Mouse (Mus musculus): ENCODE measurements at regions not wholly inside any gene's neighbourhood (a gene's known extent, or its start where the extent isn't known, plus 50 kb on each side); places are given as distances from the start of the nearest gene placed in this dataset.

DNA sequence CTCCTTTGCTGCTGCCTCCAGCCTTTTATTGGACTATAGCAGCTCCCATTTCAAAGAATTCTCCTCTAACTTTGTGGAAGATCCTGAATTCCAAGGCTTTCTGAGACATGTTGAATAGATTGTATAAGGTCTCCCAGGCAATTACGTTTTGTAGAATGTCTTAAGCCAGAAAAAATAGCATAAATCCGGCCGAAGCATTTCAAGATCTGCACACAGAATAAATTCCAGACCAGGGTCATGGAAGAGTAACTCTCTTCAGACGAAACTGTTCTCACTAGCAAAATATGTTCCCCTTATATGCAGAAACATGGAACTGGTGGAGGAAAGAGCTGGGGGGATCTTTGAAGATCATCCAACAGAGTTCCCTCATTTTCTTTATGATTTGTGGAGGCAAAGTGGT is 259.5 kb downstream of the Pmp22 start:
- no peak for DNase-seq
- intact Hi-C loops (cut with DNase I) = no loop called here

DNA sequence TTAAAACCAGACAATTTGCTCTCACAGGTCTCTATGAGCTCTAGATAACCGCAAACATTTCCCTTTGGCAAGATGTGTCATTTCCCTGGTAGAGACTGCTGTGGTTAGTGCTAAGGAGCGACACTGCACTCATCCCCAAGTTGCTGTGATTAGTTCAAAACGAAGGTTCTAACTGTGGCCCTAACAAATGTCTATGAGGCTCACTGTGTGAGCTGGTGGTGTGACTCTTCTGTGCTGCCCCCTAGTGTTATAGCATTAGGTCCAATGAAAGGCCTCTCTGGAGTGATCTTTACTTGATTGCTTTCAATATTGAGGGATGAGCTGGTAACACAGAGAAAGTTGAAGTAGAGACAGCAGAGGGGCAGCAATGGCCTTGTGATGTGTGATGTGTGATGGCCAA is 262.7 kb downstream of the Pmp22 start:
- intact Hi-C loops (cut with DNase I) = loop anchor here (2.0 kb wide), 2 partner anchors 127 to 179 kb away; no protein-coding TSS in a partner anchor
- no peak for DNase-seq

DNA sequence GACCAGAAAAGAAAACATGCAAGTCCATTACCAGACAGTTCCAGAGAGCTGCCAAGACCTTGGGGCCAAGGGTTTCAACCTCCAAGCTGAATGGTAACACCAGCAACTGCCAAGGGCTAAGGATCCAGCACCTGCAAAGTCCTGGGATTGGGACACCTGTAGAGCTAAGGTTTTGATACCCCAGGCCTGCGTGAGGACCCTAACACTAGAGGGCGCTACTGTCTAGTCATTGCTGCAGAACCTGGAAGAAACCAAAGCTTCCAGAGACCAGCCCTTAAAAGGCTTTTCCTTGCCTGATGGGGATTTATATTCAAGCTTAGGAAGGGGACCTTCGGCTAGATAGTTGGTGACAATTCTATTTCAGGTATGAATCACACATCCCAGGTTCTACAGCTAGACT is 263.6 kb downstream of the Pmp22 start:
- intact Hi-C loops (cut with DNase I) = no loop called here
- DNase-seq = no peak

DNA sequence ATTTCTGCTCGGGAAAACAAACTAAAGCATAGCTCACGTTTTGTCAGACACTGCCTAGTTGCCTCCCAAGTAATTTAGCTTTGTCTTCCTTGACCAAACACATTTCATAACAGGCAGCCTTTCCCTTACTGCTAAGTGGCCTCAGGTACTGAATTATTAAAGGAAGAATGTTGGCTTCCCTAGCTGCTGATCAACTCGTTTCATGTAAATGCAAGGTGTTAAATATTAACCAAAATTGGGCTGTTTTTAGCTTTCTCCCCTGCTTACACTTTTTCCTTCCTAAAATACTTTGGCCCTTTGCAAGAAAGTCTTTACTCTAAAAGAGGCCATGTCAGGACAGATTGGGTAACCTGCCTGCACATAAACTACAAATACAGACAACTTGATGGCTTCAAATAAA is 265.4 kb downstream of the Pmp22 start:
- DNase-seq = no peak
- intact Hi-C loops (cut with DNase I) = no loop called here

DNA sequence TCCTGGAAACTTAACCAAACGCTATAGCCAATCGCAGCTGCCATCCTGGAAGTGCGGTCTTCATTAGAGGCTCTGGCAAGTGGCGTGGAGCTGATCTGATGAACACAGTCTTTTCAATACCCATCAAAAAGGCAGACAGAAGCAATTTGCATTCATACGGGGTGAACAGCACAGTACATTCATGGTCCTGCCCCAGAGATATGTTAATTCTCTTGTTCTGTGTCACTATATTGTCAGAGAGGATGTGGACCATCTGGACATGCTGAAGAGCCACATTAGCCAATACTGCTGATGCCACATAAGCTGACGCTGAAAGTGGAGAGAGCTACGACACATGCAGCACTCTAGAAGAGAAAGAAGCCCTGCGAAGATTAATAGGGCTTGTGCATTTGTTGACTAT is 267.6 kb downstream of the Pmp22 start:
- intact Hi-C loops (cut with DNase I) = no loop called here

DNA sequence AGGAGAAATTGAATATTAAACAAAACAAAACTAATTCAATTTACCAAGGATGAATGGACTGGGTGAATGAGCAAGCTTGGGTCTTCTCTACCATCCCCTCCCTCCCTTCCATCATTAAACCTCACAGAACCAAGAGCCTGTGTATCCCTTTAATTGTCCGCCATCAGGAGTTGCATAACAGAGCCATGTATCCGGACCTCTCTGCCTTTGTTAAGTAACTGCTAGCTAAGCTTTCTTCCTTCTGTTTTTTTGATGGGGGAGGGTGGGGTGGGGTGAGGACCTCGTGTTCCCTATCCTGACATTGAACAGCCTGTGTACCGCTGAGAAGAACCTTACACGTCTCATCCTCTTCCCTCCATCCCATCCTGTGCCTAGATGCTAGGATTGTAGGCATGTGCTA is 274.0 kb downstream of the Pmp22 start:
- intact Hi-C loops (cut with DNase I) = loop anchor here (5.0 kb wide), 1 partner anchor 1040 kb away; no protein-coding TSS in a partner anchor
- no peak for DNase-seq

More for the DNA sequence above, 267.6 kb downstream of the Pmp22 start:
- DNase-seq = no peak

DNA sequence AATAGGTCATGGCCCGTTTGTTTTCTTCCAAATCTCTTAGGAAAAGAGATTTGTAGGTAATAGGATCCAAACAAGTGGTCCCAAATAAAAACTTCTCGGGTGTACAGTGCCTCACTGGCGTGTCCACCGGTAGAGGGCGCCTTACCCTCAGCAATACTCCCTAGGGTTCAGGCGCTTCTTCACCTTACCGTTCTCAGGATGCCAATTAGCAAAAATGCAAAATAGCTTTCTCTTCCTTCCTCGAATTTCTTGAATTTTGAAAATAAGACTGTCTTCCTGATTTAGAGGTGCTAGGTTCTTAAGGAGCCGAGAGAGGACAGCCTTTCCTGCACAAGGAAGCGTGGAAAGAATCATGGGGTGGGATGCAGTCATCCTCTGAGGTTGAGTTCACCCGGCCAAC is 275.9 kb downstream of the Pmp22 start:
- intact Hi-C loops (cut with DNase I) = loop anchor here (1.0 to 5.0 kb wide), 4 partner anchors 1038 to 1564 kb away; no protein-coding TSS in a partner anchor

DNA sequence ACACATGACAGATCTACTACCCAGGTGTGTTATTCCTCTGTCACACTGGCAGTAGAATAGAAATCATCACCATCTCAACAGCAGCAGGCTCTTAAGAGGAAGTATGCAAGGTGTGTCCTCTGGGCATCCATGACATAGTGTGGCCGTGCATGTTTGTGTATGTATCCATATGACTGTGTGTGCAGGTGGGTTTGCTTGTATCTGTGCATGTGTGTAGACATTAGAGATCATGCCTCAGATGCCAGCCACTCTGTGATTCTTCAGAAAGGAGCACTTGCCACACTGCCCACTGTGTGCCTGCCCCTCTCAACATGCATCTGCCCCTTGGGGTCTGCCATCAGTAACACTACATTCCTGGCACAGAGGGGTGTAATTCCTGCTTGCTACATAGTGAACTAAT is 280.6 kb downstream of the Pmp22 start:
- no peak for DNase-seq
- intact Hi-C loops (cut with DNase I) = loop anchor here (5.0 kb wide), 1 partner anchor 1308 kb away; no protein-coding TSS in a partner anchor

More for the DNA sequence above, 275.9 kb downstream of the Pmp22 start:
- peak; percentile 65 to 77 for DNase-seq

DNA sequence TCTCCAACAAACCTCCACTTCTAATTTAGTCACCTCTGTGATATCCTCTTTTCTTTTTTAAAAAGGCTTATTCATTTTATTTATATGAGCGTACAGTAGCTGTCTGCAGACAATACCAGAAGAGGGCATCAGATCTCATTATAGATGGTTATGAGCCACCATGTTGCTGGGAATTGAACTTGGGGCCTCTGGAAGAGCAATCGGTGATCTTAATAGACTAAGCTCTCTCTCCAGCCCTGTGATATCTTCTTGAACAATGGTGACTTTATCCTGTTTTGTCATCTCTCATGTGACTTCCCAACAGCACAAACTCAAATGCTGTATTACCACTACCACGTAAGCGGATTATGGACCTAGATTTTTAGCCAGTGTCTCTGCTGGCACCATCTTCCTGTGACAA is 282.1 kb downstream of the Pmp22 start:
- no peak for DNase-seq
- intact Hi-C loops (cut with DNase I) = no loop called here

DNA sequence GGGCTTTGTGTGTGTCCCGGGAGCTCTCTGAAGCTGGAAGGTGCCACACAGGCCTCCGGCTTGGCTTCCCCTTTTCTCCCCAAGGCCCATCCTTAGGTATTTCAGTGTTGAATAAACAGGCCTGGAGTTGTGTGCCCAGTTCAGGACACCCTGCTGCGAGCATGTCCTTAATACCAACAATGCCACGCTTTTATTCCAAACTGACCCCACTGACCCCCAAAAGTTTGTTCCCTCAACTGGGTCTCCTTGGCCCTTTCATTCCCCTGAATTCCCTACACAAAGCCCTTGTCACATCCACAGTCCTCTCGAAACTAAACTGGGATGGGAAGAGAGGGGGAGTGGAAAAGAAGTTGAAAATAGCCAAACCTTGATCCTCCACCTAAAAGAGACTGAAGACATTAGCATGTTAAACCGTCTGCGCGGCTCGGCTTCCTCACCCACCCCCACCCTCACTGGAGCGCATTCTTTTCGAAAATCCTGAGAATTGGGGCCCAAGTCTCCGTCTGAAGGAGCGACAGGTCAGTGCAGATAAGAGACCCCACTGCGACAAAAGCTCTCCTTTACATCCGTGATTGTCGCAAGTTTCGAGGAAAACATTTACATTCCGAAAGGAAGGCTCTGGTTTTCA is 283.7 kb downstream of the Pmp22 start:
- no peak for DNase-seq
- intact Hi-C loops (cut with DNase I) = no loop called here

DNA sequence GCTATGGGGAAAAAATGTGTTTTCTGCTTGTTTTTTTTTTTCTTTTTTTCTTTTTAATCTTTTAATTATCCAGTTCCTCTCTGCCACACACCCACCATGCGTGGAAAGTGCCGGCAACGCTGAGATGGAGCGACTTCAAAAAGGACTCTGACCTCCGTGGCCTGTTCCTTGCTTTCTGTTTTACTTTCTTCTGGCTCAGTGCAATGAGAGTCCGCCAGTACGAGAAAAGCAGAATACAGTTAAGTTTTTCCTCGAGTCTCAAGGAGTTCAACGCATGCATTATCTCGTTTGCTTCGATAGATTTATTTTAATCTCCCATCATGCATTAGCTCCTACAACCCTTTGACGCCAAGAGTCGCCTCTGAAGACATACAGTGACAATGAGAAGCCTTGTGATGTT is 284.3 kb downstream of the Pmp22 start:
- DNase-seq = no peak
- intact Hi-C loops (cut with DNase I) = no loop called here

DNA sequence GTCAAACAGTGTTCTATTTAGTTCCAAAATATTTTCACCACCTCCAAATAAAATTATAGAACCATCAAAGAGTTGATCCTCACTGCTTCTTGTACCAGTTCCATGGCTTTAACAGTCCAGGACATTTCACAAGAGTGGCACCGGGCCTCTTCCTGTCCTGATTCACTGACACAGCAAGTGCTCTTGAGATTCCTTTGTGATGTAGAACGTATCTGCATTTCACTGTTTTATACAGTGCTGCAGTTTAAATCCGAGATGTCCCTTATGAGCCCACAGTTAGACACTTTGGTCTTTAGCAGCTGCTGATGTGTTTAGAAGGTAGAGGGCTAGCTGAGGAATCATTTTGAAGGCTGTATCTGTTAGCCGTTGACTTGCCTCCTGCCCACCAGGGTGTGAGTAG is 284.8 kb downstream of the Pmp22 start:
- no peak for DNase-seq
- intact Hi-C loops (cut with DNase I) = no loop called here

DNA sequence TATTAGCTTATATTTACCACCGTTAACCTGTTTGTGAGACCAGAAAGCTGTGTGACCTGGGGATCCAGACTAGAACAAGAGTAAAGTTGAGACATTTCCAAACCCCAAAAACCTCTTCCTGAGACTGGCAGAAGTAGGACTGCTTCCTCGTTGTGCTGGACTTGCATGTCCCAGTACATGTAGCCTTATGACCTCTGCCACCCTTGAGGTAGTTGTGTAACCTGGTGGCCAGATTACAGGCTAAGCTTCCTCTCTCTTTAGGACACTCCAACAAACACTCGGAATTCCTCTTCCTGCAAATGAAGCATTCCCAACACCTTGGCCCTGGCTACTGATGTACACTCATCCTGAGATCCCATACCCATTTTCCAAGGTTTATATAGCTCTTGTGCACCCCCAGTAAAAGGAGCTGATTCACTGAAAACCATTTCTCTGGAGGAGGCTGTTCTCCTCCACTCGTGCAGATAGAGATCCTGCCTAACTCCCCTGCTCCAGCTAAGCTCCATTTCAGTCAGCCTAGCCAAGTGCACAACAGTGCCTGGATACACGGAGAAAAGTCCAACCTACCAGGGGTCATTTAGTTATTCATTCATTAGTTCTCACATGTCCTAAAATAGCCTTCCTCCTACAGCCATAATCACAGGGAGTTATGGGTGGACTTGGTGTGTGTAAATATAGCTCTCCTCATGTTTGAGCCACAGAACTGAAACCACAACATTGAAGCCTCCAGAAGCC is 289.4 kb downstream of the Pmp22 start:
- intact Hi-C loops (cut with DNase I) = no loop called here
- no peak for DNase-seq

DNA sequence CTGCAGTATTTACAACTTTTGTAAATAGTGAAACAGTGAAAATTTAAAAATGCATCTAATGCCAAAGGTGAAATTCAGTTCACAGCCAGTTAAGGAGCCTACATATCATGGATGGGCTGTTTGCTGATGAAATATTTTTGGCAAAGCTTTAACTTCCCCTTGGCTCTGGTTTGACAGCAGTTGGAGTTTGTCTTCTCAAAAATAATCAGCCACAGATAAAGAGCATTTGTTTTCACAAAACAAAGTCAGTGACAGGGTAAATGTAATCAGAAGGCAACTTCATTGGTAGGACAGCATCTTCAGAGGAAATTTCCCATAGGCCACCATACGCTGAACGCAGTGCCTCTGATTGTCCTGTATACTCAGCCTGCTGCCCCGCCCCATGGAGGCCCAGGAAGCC is 291.6 kb downstream of the Pmp22 start:
- intact Hi-C loops (cut with DNase I) = no loop called here
- DNase-seq = no peak

DNA sequence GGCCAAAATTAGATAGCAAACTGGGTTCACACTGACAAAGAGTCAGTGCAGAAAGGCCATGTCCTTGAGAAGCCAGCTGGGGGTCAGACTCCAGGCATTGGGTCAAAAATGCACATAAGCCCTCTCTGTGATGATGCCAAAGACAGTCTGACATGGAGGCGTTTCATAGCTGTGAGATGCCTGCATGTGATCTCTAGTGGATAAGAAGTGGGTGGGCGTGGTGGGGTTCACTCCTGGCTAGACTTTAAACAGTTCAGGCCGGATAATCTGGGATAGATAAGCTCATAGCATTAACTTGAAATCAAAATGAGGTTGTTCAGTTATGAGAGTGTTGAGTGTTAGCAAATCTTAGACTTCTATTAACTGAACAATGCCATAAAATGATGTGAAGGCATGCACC is 293.3 kb downstream of the Pmp22 start:
- intact Hi-C loops (cut with DNase I) = no loop called here
- DNase-seq = no peak

DNA sequence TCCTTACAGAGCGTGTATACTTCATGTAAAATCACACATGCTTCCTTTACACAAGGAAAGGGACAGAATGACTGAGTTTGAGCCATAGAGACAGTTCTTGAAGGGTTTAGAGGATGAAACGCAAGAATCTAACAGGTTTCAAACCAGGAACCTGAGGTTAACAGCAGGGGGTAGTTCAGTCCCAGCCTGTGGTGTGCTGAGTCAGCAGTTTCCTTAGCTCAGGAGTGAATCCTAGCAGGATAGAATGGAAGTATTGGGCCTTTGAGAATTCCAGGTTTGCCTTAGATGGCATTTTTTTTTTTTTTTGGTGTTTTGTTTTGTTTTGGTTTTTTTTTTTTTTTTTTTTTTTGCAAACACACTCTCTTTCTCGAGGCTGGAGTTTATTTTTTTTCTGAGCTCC is 295.5 kb downstream of the Pmp22 start:
- no peak for DNase-seq
- intact Hi-C loops (cut with DNase I) = no loop called here

DNA sequence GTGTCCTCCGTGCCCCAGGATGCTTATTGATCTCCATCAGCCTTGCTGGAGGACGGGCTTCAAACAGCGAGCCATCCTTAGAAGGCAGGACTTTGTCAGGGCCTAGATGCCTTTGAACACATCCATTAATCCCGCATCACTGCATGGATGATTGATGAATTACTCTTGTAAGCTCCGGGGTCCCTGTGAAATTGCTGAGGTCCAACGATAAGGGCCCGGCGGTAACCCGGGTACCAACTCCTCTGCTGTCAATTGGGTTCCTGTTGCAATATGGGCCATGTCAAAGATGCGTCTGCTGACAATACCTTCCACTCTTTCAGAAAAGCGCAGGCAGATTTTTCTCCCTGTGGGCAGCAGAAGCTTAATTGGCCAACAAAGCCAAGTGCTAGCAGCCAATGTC is 297.0 kb downstream of the Pmp22 start:
- intact Hi-C loops (cut with DNase I) = no loop called here

DNA sequence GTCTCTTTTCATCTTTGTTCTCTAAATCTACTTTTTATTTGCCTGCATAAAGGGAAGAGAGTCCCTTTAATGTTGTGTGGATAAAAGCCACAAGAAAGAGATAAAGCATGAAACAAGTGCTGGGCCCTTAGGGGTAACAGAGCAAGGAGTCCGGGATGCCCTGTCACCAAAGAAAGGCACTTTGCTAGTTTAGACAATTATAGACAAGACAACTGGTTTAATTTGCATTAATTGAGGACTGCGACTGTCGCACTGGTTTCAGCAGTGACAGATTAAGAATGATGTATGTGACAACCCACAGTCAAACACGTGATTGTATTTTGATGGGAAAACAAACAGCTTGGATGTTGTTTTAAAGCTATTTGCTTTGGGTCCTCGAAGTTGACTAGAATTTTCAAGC is 325.0 kb downstream of the Pmp22 start:
- DNase-seq = no peak
- intact Hi-C loops (cut with DNase I) = no loop called here

More for the DNA sequence above, 297.0 kb downstream of the Pmp22 start:
- DNase-seq = no peak

DNA sequence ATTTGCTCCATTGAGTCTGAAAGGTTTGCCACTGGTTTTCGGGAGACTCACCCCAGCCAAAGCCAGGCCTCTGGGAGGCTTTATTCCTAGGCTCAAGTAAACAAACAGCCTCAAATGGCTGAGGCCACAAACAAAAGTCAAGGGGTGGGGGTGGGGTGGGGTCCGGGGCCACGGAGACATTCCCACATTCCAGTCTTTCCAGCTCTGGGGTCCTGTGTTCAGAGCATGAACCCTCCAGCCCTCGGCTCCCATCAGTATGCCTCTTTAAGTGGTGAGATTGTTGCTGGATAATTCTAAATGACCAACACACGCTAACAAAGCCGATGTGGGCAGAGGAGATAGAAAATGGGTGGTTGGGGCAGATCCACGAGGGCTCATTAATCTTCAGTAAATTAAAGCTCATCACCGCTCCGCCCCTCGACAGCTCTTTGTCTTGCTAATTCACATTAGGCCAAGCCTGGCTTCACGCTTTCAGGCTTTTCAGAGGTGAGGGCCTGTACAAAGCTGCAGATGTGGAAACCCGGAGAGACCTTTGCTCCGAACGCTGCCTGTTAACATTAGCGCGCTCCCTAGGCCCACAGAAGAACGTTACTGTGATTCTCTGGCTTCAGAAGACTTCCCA is 326.2 kb downstream of the Pmp22 start:
- DNase-seq = no peak
- intact Hi-C loops (cut with DNase I) = no loop called here

DNA sequence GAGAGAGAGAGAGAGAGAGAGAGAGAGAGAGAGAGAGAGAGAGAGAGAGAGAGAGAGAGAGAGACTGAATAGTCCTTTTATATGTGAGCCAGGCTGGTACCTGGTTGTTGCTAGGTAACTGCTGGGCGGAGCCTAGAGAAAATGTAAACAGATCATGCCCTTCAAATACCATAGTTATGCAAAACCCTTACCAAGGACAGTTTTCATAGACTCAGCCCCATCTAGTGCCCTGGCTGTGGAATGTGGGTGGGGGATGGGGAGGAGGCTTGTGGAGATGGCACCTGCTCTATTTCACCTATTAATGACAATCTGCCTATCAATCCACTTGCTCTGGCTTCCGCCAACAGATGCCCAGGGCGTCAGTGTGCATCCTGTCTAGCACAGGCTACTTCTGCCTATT is 327.6 kb downstream of the Pmp22 start:
- no peak for DNase-seq
- intact Hi-C loops (cut with DNase I) = no loop called here

DNA sequence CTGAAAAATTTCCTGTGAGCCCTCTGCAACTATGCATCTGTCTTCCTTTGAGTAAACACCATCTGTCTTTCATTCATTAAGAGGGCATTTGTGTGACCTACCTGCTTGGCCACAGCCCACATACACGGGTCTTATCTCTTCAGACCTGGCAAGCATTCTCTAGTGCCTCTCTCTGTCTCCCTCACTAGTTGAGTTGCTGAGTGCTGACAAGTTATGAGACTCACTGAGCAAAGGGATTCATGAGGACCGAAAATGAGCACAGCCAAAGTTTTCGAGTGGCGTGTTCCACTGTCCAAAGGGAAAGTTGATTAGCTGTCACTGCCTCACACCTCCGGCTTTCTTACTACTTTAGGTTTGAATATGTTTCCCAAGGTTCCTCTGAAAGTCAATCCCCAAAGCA is 328.5 kb downstream of the Pmp22 start:
- DNase-seq = no peak
- intact Hi-C loops (cut with DNase I) = no loop called here

DNA sequence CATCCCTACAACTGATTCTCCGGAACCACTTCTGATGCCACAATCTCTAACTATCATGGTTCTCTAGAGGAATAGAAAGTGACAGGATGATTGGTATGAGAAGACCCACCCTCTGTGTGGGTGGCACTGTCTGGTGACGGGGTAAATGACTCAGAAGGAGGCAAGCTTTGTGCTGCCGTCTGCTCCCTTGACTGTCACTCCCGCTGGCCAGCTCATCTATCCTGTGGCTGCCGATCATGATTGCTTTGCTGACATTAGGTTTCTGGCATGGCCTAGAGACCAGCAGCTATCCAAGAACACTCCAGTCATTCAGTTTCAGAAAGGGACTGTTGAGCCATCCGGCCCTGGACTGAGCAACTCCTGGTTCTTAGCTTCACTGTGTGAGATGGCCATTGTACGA is 331.4 kb downstream of the Pmp22 start:
- intact Hi-C loops (cut with DNase I) = no loop called here
- DNase-seq = no peak
